Mouse (Mus musculus) stomach, embryonic 14.5 days (tissue): ENCODE data around the gene Rae1. TPM values are rescaled to one million over a fixed set of nuclear protein-coding genes. Genes with fewer than 3 reads are reported as not detected.
A peak's percentile ranks its signal among the peaks of the same experiment; 100 is the strongest.

Source experiments
- ATAC-seq: fragments of 200-750 bp; cut with Nextera tagmentation; 2 replicates; pipeline ENCODE4 v1.8.0; 2017; ENCODE audit warnings: low read depth, moderate TSS enrichment; ENCODE audit not compliant: insufficient number of reproducible peaks, insufficient read depth, low FRiP score
- H3K27ac ChIP-seq: fragments of 300-500 bp; sonication (generic); 2 replicates; pipeline ENCODE4 v1.5.1; 2014; ENCODE audit warnings: mild to moderate bottlenecking, low read length, moderate library complexity, mixed read lengths
- H3K27me3 ChIP-seq: fragments of 300-500 bp; sonication (generic); 2 replicates; pipeline ENCODE4 v1.6.1; 2014; ENCODE audit warnings: low read length, control low read depth, mixed read lengths; ENCODE audit not compliant: control insufficient read depth, insufficient read depth
- H3K36me3 ChIP-seq: fragments of 300-500 bp; sonication (generic); 2 replicates; pipeline ENCODE4 v1.6.1; 2014; ENCODE audit warnings: mild to moderate bottlenecking, control low read depth, low read length, moderate library complexity, mixed read lengths; ENCODE audit not compliant: control insufficient read depth, insufficient read depth
- H3K4me1 ChIP-seq: fragments of 300-500 bp; sonication (generic); 2 replicates; pipeline ENCODE4 v1.6.1; 2014; ENCODE audit warnings: low read length, control low read depth, mixed read lengths; ENCODE audit not compliant: control insufficient read depth, insufficient read depth
- H3K4me2 ChIP-seq: fragments of 300-500 bp; sonication (generic); replicated peaks from 2 replicates; pipeline ENCODE4 v1.6.1; 2014; ENCODE audit warnings: low read depth, low read length, control low read depth
- H3K4me3 ChIP-seq: fragments of 300-500 bp; sonication (generic); 2 replicates; pipeline ENCODE4 v1.5.1; 2014; ENCODE audit warnings: low read depth, low read length, control low read depth
- H3K9ac ChIP-seq: fragments of 300-500 bp; sonication (generic); replicated peaks from 2 replicates; pipeline ENCODE4 v1.6.1; 2014; ENCODE audit warnings: low read depth, mild to moderate bottlenecking, control low read depth, low read length, moderate library complexity, mixed read lengths
- H3K9me3 ChIP-seq: fragments of 300-500 bp; sonication (generic); 2 replicates; pipeline ENCODE4 v1.6.1; 2016; ENCODE audit warnings: low read depth, low read length, control low read depth; ENCODE audit not compliant: control insufficient read depth
- WGBS: fragments of 180-500 bp; shearing (Covaris S2); extraction: QIAGEN DNeasy Blood & Tissue Kit; methylation state at CpG from one replicate; pipeline ENCODE4 v1.1.7; 2014; 5-methylcytosine and 5-hydroxymethylcytosine counted together
- polyA plus RNA-seq: library from polyadenylated mRNA; unstranded; fragments of >200 nt; fragmentation: Nextera tagmentation; extraction: Ambion mirVana; gene quantifications from 2 replicates; pipeline ENCODE4 v1.2.1, GENCODE M21; 2014

The Rae1 gene
- polyA plus RNA-seq, 1 experiment from 2014 or later: 146 TPM

GRCm38 (mm10) chr2:173026286-173026685 is 26.4 kb downstream of the Rae1 start:
- no peak for ATAC-seq
- H3K4me3 ChIP-seq: no peak overlapping the region
- H3K4me2 ChIP-seq: no peak overlapping the region
- H3K4me1 ChIP-seq: peaks cover 49% of the 10 kb centered on the region
- no peaks in the 10 kb centered on the region for H3K9me3 ChIP-seq
- H3K36me3 ChIP-seq: no peaks in the 10 kb centered on the region; the same call in none of the 2 replicates
- H3K9ac ChIP-seq: no peak overlapping the region
- H3K27me3 ChIP-seq: no peaks in the 10 kb centered on the region
- H3K27ac ChIP-seq: peak overlapping the region; percentile 63
- WGBS: 77% methylated on average over 5 of the region's 5 CpGs

GRCm38 (mm10) chr2:173026688-173027131 is 26.8 kb downstream of the Rae1 start:
- WGBS: 51% methylated on average over 3 of the region's 3 CpGs
- H3K9ac ChIP-seq: no peak overlapping the region
- H3K4me1 ChIP-seq: peaks cover 49% of the 10 kb centered on the region
- H3K36me3 ChIP-seq: peaks cover under 1% of the 10 kb centered on the region
- H3K27me3 ChIP-seq: no peaks in the 10 kb centered on the region
- peak overlapping the region; percentile 63 for H3K27ac ChIP-seq
- no peak overlapping the region for H3K4me3 ChIP-seq
- no peaks in the 10 kb centered on the region for H3K9me3 ChIP-seq
- 0 out of 2 replicates have a peak, but pooled peaks have one; percentile 5 for ATAC-seq
- no peak overlapping the region for H3K4me2 ChIP-seq

- Histone ChIP-seq H3K9ac (no peak overlapping the region), H3K9me3 (no peaks in the 10 kb centered on the region), H3K4me2 (no peak overlapping the region), H3K27me3 (no peaks in the 10 kb centered on the region), H3K27ac (peak overlapping the region; percentile 63; the same call in 1 of the 2 replicates), H3K4me3 (no peak overlapping the region), H3K36me3 (peaks cover 5% of the 10 kb centered on the region), H3K4me1 (peaks cover 49% of the 10 kb centered on the region)
- ATAC-seq: no peak
- WGBS: 87% methylated on average over 6 of the region's 6 CpGs
Observed at GRCm38 (mm10) chr2:173027169-173027823, 27.4 kb downstream of the Rae1 start.

- no peak for ATAC-seq
- Histone ChIP-seq H3K9ac (no peak overlapping the region), H3K36me3 (peaks cover 5% of the 10 kb centered on the region), H3K4me2 (no peak overlapping the region), H3K27ac (no peak overlapping the region), H3K4me3 (no peak overlapping the region), H3K9me3 (no peaks in the 10 kb centered on the region), H3K27me3 (no peaks in the 10 kb centered on the region), H3K4me1 (peaks cover 46% of the 10 kb centered on the region)
- WGBS: 84% methylated on average over 4 of the region's 4 CpGs
Observed at GRCm38 (mm10) chr2:173027824-173028495, 28.0 kb downstream of the Rae1 start.

- no peak for ATAC-seq
- Histone ChIP-seq H3K9ac (no peak overlapping the region), H3K27ac (no peak overlapping the region), H3K9me3 (no peaks in the 10 kb centered on the region), H3K4me3 (no peak overlapping the region), H3K27me3 (no peaks in the 10 kb centered on the region), H3K4me2 (no peak overlapping the region), H3K4me1 (peaks cover 40% of the 10 kb centered on the region), H3K36me3 (peaks cover 6% of the 10 kb centered on the region)
- WGBS: 85% methylated on average over 3 of the region's 3 CpGs
Observed at GRCm38 (mm10) chr2:173028508-173029031, 28.7 kb downstream of the Rae1 start.

GRCm38 (mm10) chr2:173030591-173031338 is 30.8 kb downstream of the Rae1 start:
- no peaks in the 10 kb centered on the region for H3K9me3 ChIP-seq
- peak; percentile 78 for ATAC-seq
- H3K36me3 ChIP-seq: peaks cover 16% of the 10 kb centered on the region
- no peak overlapping the region for H3K9ac ChIP-seq
- no peak overlapping the region for H3K4me3 ChIP-seq
- H3K27me3 ChIP-seq: no peaks in the 10 kb centered on the region
- H3K27ac ChIP-seq: peak overlapping the region; percentile 52
- no peak overlapping the region for H3K4me2 ChIP-seq
- 71% methylated on average over 12 of the region's 12 CpGs for WGBS
- H3K4me1 ChIP-seq: peaks cover 21% of the 10 kb centered on the region

- no peaks in the 10 kb centered on the region for H3K4me1 ChIP-seq
- no peaks in the 10 kb centered on the region for H3K9me3 ChIP-seq
- ATAC-seq: no peak
- H3K9ac ChIP-seq: no peak overlapping the region
- H3K4me3 ChIP-seq: no peak overlapping the region
- H3K4me2 ChIP-seq: no peak overlapping the region
- no peak overlapping the region for H3K27ac ChIP-seq
- H3K27me3 ChIP-seq: no peaks in the 10 kb centered on the region
- 96% methylated on average over 13 of the region's 13 CpGs for WGBS
- H3K36me3 ChIP-seq: peaks cover 16% of the 10 kb centered on the region
Observed at GRCm38 (mm10) chr2:173033531-173033930, 33.6 kb downstream of the Rae1 start.

GRCm38 (mm10) chr2:173034998-173035397 is 35.1 kb downstream of the Rae1 start:
- WGBS: 26% methylated on average over 4 of the region's 4 CpGs
- Histone ChIP-seq H3K4me3 (no peak overlapping the region), H3K9ac (no peak overlapping the region), H3K27me3 (no peaks in the 10 kb centered on the region), H3K4me2 (no peak overlapping the region), H3K4me1 (no peaks in the 10 kb centered on the region), H3K27ac (no peak overlapping the region), H3K36me3 (peaks cover 16% of the 10 kb centered on the region), H3K9me3 (no peaks in the 10 kb centered on the region)
- ATAC-seq: peak; percentile 25; the same call in 1 of the 2 replicates
